Mouse (Mus musculus): Measurements from ENCODE around the gene Fbxl18. TPM values are rescaled to one million over a fixed set of nuclear protein-coding genes. Genes with fewer than 3 reads are reported as not detected.

The Fbxl18 gene
- total RNA-seq, 2 experiments from 2014 or later, result 0.42 to 2.7 TPM

DNA sequence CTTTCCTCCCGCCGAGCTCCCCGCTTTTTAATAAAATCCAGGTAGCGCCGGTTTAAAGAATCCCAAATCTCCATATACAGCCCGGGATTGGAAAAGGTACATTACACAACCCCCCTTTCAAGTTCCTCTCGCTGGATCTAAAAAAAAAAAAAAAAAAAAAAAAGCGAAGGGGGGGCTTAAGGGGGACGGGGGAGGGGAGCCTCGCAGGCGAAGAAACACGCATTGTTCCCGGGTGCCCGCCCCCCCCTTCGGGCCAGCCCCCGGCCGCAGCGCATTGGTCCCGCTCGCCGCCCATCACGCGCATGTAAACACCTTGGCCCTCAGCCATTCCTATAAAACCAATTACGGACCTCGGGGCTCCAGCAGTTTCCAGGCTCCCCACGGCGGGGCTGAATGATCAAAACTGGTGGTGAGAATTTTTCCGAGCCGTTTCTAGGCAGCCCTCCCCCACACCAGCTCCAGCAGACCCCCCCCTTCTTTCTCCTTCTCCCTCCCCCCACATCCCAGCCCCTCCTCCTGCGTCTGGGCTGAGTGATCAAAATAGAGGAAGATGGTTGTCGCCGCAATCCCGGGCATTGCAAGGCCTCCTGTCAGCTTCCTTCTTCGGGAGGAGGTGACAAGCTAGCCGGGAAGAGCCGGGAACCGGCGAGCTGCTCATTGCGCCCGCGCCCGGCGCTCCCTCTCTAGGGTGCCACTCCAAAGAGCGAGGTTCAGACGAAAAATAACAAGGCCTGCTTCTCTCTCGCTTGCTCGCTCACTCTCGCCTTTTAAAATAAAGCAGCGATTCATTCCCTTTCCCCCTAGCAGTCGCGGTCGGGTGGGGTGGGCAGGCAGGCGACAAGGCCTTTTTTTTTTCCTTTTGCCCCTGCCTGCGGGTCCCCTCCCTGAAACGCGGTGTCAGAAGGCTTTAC, 77.4 kb downstream of the Fbxl18 start, which contains the start of gene Tnrc18:
TSS of gene Tnrc18 (minus strand) at position 139 of the 911 bp plus-strand sequence.
- no peak for ATAC-seq (replicated peaks; ENCODE audit: low FRiP score, poor library complexity, severe bottlenecking)

Other genes with a start within 250 kb of the Fbxl18 start
- not detected in 2 replicates for gene Slc29a4, start 202.9 kb downstream of the Fbxl18 start, total RNA-seq (2015; ENCODE audit: low replicate concordance)
- not detected in 2 replicates for gene Slc29a4, start 202.9 kb downstream of the Fbxl18 start, total RNA-seq (2017; ENCODE audit: low replicate concordance)
- gene Tnrc18, start 77.8 kb downstream of the Fbxl18 start, total RNA-seq (2015; ENCODE audit: low replicate concordance), result 14.4 and 21.8 TPM in 2 replicates
- gene Tnrc18, start 77.8 kb downstream of the Fbxl18 start, total RNA-seq (2017; ENCODE audit: low replicate concordance), result 15.1 TPM in 2 replicates
- gene Actb, start 11.3 kb upstream of the Fbxl18 start, total RNA-seq (2015; ENCODE audit: low replicate concordance), result 4,902 and 5,552 TPM in 2 replicates
- gene Actb, start 11.3 kb upstream of the Fbxl18 start, total RNA-seq (2017; ENCODE audit: low replicate concordance), result 1,509 and 1,723 TPM in 2 replicates
- 0.84 TPM in 1 of 2 replicates, not detected in the other for gene Fscn1, start 64.9 kb upstream of the Fbxl18 start, total RNA-seq (2015; ENCODE audit: low replicate concordance)
- gene Fscn1, start 64.9 kb upstream of the Fbxl18 start, total RNA-seq (2017; ENCODE audit: low replicate concordance), result 5.1 TPM in 1 of 2 replicates, not detected in the other
- gene Rnf216, start 217.6 kb upstream of the Fbxl18 start, total RNA-seq (2015; ENCODE audit: low replicate concordance), result 31.0 and 33.1 TPM in 2 replicates
- gene Rnf216, start 217.6 kb upstream of the Fbxl18 start, total RNA-seq (2017; ENCODE audit: low replicate concordance), result 31.1 and 45.7 TPM in 2 replicates